Mouse (Mus musculus) erythroblast, adult 5-6 weeks (primary cell): ENCODE data around the gene Lss. TPM values are rescaled to one million over a fixed set of nuclear protein-coding genes. Genes with fewer than 3 reads are reported as not detected.

Source experiments
- ATAC-seq: replicated peaks from 2 replicates; pipeline ENCODE4 v1.8.0; 2016; ENCODE audit warnings: moderate number of reproducible peaks, mild to moderate bottlenecking, moderate TSS enrichment, inconsistent platforms; ENCODE audit not compliant: poor library complexity, low FRiP score, severe bottlenecking
- total RNA-seq, 2 experiments: library from RNA; stranded (forward) in 1 of 2; stranded (reverse) in 1 of 2; fragments of 150-400 nt in 1 of 2; fragments of 200-764, 138-1000 nt in 1 of 2; gene quantifications; 2 replicates each; pipeline versions ENCODE4 v1.2.3 to v1.2.4; 2015 to 2017; ENCODE audit warnings: low replicate concordance in 2 of 2

Lss gene
- total RNA-seq, 2 experiments from 2014 or later, result 2.0 TPM; not detected in 1

DNA sequence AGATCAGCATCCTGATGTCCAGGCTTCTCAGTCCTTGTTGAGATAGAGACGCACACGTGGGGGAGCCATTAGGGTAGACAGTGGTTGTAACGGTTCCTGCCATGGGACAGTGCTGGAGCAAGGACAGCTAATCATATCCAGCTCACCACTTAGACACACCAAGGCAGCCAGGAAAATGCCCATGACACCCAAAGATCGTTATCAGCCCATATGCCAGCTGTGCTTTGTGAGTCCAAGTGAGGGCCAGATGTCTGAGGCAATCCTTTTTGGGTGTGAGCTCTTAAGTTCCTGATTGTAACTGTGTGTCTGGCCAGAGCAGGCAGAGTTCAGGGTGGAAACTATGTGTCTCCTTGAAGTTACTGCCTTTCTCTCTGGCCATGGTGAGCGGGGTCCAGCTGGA is 22.7 kb downstream of the Lss start:
- ATAC-seq, result no peak

DNA sequence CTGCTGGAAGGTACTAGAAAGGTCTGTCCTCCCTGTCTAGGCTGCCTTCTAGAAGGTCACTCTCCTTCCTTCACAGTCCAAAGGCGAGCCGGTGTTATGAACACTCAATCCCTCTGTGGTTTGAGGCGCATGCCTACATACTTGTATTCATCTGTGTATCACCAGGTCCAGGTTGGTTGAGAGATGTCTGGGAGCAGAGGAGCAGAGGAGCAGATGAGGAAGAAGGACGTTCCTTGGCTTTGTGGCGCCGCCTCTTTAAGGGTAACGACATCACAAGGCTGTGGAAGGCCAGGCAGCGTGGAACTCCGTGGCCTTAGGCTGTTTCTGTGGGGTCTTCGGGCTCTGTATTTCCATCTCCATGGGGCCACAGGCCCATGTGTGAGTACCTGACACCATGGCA is 30.6 kb downstream of the Lss start, which contains the start of gene Spatc1l:
Spatc1l (plus strand) TSS at position 301 of the 400 bp plus-strand sequence.
- no peak for ATAC-seq

DNA sequence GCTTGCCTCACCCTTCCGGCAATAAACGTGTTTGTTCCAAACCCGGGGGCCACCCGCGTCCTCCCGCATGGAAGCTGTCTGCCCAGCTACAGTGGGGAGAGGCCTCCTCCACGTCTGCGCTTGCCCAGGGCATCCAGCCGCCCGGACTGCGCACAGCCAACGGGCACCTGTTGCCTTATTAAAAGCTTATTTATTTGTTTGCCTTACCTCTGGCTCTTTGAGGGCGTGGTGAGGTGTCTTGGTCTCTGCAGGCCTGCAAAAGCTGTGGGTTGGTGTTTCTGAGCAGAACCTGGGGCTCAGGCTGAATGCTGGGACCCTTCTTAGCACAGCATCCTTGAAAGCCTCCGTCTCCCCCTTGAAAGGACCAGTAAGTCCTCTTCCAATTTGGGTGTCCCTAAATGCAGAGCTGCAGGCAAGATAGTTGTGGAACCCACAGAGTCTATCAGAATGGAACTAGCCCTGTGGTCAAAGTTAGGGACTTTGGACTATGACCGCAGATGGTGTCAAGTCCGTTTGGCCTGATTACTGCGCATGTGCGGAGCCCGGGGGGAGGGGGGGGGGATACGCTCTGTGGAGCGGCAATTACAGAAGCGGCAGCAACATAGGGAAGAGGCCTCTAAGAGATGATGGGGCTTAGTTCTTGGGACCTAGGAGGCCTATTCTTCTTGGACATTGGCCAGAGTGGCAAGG is 38.8 kb downstream of the Lss start:
- no peak for ATAC-seq

DNA sequence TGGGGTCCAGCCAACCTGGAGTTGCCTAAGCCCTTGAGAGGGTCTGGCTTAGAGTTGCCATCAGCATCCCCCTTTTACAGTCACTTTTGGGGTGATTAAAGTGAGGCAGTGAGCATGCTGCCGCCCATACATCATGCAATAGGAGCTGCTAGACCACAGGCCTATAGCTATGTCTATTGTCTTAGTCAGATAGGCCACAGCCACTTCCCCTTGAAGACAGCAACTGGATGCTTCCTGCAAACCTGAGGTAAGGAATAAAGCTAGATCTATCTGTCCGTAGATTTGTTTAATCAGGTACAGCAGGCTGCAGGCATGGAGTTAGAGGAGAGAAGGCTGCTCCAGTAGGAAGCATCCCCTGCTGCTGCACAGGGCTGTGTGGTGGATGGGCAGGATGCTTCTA is 39.7 kb downstream of the Lss start:
- ATAC-seq, result no peak

DNA sequence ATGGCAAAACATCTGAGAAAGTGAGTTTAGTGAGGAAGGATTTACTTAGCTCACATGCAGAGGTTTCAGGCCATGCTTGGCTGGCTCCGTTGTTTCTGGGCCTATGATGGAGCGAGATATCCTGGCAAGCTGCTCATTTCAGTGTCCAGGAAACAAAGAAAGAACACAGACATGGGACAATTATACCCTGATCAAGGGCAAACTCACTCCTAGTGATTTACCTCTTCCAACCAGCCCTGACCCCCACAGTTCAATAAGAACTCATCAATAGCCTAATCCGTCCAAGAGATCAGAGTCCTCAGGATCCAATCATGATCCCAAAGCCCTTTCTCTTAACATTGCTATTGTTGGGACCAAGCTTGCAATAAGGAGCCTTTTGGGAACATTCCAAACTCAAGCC is 40.8 kb downstream of the Lss start:
- no peak for ATAC-seq

DNA sequence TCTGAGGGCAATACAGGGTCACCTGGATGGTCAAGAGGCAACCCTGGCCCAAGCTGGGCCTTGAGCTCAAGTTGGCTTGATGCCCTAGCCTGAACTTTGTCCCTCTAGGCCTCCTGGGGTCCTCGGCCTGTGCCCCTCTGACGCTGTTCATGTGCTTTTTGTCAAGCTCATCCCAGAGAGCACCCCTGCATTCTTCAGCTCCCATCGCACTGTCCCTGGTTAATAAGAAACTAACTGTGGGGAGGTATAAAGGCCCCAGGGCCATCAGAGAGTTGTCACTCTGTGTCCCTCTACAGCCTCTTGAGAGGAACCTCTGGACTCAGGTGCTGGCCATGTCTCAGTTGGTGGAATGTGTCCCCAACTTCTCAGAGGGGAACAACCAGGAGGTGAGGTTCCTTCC is 44.0 kb downstream of the Lss start, which contains the start of gene Ftcd:
Ftcd (plus strand) TSS at position 275 of the 400 bp plus-strand sequence.
- no peak for ATAC-seq

DNA sequence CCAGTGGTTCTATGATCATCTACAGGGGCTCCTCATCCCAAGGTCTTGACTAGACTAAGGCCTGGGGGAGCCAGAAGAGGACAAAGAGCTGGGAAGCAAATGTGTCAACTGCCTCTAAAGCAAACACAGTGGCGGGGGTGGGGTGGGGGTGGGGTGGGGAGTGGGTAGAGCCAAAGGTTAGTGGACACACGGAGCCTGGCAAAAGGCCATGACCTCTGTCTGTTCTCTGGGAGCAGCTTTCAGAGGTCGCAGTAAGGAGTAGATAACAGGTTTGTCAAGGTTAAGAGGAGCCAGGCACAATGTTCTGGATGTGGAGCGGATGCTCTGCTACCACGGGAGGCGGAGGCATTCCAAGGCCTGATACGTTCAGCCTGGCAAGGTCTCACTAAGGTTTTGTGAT is 45.5 kb downstream of the Lss start:
- ATAC-seq, result no peak

DNA sequence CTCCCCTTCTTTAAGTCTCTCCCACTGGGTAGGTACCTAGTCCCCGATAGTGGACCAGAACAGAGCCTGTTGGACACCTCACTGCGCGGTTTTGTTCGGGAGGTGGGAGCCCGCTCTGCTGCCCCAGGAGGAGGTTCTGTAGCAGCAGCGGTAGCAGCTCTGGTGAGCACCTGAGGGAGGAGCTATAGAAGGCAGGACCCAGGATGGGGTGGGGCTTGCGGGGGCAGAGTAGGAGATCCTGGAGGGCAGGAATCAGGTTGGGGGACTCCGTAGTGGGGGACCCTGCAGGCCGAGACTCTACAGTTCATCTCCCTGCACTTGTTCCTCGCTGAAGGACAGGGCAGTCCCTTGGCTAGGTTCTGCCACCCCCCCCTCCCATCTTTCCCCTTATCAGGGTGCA is 52.8 kb downstream of the Lss start:
- ATAC-seq, result no peak

DNA sequence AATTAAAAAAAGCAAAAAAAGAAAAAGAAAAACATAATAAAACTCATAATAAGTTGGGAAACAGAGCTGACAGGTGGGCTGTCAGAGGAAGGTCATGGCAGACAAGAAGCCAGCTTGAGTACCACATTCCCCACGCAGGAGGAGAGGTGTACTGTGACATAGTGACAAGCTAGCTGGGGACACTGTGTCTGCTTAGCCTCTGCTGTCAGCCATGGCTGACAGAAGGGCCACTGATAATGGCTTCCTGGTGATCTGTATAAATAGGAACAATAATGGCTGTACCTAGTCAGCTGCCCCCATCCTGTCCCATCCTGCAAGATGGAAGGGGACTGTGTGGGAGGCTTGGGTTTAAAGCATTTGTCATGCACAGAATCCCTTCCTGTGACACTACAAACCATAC is 54.8 kb downstream of the Lss start:
- no peak for ATAC-seq

DNA sequence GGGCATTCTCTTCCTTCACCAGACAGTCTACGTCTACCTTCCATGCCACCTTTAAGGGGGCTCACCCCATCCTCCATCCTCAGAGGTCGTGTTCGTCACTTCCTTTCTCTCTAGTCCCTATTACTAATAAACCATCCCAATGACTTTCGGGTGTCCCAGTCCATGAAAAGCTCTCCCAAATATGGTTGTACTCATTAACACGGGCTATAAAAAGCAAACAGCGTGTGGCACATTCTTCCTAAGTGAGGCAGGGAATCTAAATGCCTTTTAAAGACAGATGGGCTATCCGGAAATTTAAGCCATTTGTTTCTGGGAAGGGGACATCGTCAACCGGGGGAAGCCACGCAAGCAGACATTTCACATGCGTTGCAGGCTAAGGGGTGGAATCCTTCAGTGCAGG is 58.8 kb downstream of the Lss start:
- no peak for ATAC-seq

DNA sequence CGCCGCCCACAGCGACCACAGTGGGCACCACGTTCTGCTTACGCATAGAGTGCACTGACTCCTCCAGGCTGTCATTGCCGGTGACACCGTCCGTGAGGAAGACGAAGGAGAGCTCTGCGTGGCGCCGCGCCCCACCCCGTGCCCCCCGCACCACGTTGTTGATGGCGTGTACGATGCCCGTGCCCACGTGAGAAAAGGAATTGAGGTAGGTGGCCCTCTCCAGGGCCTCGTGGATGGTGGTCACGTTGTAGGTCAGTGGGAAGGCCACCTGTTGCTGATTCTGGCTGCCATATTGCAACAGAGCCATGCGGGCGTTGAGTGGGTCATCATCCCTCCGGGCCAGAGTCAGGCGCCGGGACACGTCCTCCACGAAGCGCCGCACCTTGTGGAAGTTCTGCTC is 65.0 kb downstream of the Lss start:
- 0 out of 2 replicates have a peak, but pooled peaks have one; percentile 24 for ATAC-seq

DNA sequence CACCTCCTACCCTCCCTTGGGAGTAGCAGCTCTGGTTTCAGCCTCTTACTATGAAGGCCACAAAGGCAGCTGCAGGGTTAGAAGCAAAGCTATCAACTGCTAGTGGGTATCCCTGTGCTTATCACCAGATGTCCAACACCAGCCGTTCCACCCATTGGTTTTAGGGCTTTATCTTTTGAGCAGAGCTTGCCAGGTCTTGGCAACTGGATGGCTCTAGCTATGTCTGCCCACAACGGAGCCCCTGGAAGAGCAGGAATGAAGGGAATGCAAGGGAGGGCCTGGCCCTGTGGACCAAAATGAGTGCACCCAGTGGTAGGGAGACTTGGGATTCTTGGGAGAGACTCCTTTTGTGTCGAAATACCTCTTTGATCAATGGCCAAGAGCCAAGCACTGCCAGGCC is 71.3 kb downstream of the Lss start:
- no peak for ATAC-seq

Other genes starting within 250 kb of the Lss start
- 0.77 and 0.84 TPM in 2 replicates for gene Dip2a, start 186.3 kb upstream of the Lss start, total RNA-seq (2015; ENCODE audit: low replicate concordance)
- 0.34 and 4.7 TPM in 2 replicates for gene Dip2a, start 186.3 kb upstream of the Lss start, total RNA-seq (2017; ENCODE audit: low replicate concordance)
- not detected in 2 replicates for gene AC141477.1, start 91.1 kb upstream of the Lss start, total RNA-seq (2015; ENCODE audit: low replicate concordance)
- not detected in 2 replicates for gene AC141477.1, start 91.1 kb upstream of the Lss start, total RNA-seq (2017; ENCODE audit: low replicate concordance)
- gene Pcnt, start 88.8 kb upstream of the Lss start, total RNA-seq (2015; ENCODE audit: low replicate concordance), result 22.4 and 25.0 TPM in 2 replicates
- 31.9 and 34.8 TPM in 2 replicates for gene Pcnt, start 88.8 kb upstream of the Lss start, total RNA-seq (2017; ENCODE audit: low replicate concordance)
- not detected in 2 replicates for gene 2610028H24Rik, start 82.5 kb upstream of the Lss start, total RNA-seq (2015; ENCODE audit: low replicate concordance)
- not detected in 2 replicates for gene 2610028H24Rik, start 82.5 kb upstream of the Lss start, total RNA-seq (2017; ENCODE audit: low replicate concordance)
- 19.0 and 34.3 TPM in 2 replicates for gene Mcm3ap, start 62.7 kb upstream of the Lss start, total RNA-seq (2015; ENCODE audit: low replicate concordance)
- gene Mcm3ap, start 62.7 kb upstream of the Lss start, total RNA-seq (2017; ENCODE audit: low replicate concordance), result 30.6 and 68.6 TPM in 2 replicates
- 0.19 and 0.21 TPM in 2 replicates for gene Ybey, start 62.5 kb upstream of the Lss start, total RNA-seq (2015; ENCODE audit: low replicate concordance)
- gene Ybey, start 62.5 kb upstream of the Lss start, total RNA-seq (2017; ENCODE audit: low replicate concordance), result 0.60 and 1.4 TPM in 2 replicates
- not detected in 2 replicates for gene Spatc1l, start 30.7 kb downstream of the Lss start, total RNA-seq (2015; ENCODE audit: low replicate concordance)
- gene Spatc1l, start 30.7 kb downstream of the Lss start, total RNA-seq (2017; ENCODE audit: low replicate concordance), result not detected in 2 replicates
- gene Ftcd, start 44.1 kb downstream of the Lss start, total RNA-seq (2015; ENCODE audit: low replicate concordance), result not detected in 2 replicates
- not detected in 2 replicates for gene Ftcd, start 44.1 kb downstream of the Lss start, total RNA-seq (2017; ENCODE audit: low replicate concordance)
- 0.84 TPM in 1 of 2 replicates, not detected in the other for gene Col6a2, start 92.0 kb downstream of the Lss start, total RNA-seq (2015; ENCODE audit: low replicate concordance)
- gene Col6a2, start 92.0 kb downstream of the Lss start, total RNA-seq (2017; ENCODE audit: low replicate concordance), result 0.14 TPM in 1 of 2 replicates, not detected in the other
- gene Col6a1, start 194.6 kb downstream of the Lss start, total RNA-seq (2015; ENCODE audit: low replicate concordance), result 0.42 and 0.58 TPM in 2 replicates
- 0.68 TPM in 1 of 2 replicates, not detected in the other for gene Col6a1, start 194.6 kb downstream of the Lss start, total RNA-seq (2017; ENCODE audit: low replicate concordance)